Mouse (Mus musculus): Measurements from ENCODE around the gene Card14. TPM values are rescaled to one million over a fixed set of nuclear protein-coding genes. Genes with fewer than 3 reads are reported as not detected.

Gene Card14
- total RNA-seq, 2 experiments from 2014 or later = 0.14 to 0.18 TPM

GRCm38 (mm10) chr11:119300246-119300935, 7.2 kb upstream of the Card14 start:
- intact Hi-C loops (cut with DNase I) = loop anchor here (2.0 to 10.0 kb wide), 2 partner anchors 190 to 604 kb away; partner anchors contain the start of gene Endov
- DNase-seq (ENCODE audit: low spot score in 2 of 2) = peak in 1 of 2 experiments; percentile 25

- no peak for DNase-seq (ENCODE audit: low spot score in 2 of 2)
- intact Hi-C loops (cut with DNase I) = loop anchor here (2.0 to 10.0 kb wide), 2 partner anchors 190 to 604 kb away; partner anchors contain the start of gene Endov
These were observed 6.6 kb upstream of the Card14 start for GRCm38 (mm10) chr11:119300986-119301385.

GRCm38 (mm10) chr11:119304904-119305712, 2.5 kb upstream of the Card14 start:
- intact Hi-C loops (cut with DNase I) = loop anchor here (5.0 to 10.0 kb wide), 3 partner anchors 57 to 600 kb away; no protein-coding TSS in a partner anchor

DNA sequence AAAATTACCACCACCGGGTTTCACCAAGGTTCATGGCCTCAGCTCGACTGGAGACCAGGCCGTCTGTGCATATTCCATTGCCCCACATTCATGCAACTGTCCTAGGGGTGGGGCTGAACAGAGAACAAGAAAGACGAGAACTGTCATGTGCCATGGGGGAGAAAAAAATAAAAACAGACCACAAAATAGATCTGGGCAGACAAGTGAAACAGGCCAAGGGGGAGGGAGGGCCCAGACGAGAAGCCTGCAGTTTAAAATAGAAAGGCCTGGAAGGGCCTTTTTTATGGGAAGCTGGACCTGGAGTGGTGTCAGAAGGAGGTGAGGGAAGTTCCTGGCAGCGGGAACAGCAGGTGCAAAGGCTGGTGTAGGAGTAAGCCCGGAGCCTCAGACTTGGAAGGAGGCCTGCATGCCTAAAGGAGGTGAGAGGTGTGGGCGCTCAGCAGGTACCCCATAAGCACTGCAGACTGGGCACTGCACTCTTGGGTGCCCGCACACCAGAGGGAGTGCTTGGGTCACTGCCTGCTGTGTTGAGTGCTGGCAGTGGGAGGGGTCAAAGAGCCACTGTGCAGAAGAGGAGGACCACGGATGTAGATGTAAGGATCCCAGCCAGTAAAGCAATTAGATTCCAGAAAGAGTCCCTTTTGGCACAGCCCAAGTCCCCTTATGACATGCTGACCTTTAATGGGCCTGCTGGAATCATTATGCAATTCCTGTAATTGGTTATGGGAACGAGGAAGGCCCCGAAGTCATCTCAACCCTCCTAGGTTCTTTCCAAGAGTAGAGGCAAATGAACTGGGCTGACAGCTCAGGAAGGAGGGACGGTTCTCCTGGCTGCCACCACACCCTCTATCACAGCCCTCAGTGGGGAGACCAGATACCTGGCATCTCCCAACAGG, 558 bp upstream of the Card14 start:
- DNase-seq (ENCODE audit: low spot score in 2 of 2) = no peak
- intact Hi-C loops (cut with DNase I) = loop anchor here (5.0 to 10.0 kb wide), 3 partner anchors 55 to 598 kb away; no protein-coding TSS in a partner anchor

More at GRCm38 (mm10) chr11:119304904-119305712, 2.5 kb upstream of the Card14 start:
- peak in 1 of 2 experiments; percentile 36 for DNase-seq (ENCODE audit: low spot score in 2 of 2)

GRCm38 (mm10) chr11:119307916-119308315, 348 bp downstream of the Card14 start:
- DNase-seq (ENCODE audit: low spot score in 2 of 2) = no peak
- intact Hi-C loops (cut with DNase I) = loop anchor here (5.0 to 10.0 kb wide), 3 partner anchors 54 to 597 kb away; no protein-coding TSS in a partner anchor

- intact Hi-C loops (cut with DNase I) = no loop called here
- no peak for DNase-seq (ENCODE audit: low spot score in 2 of 2)
These were observed 3.1 kb downstream of the Card14 start for GRCm38 (mm10) chr11:119310621-119311020.

GRCm38 (mm10) chr11:119314252-119314936, 6.8 kb downstream of the Card14 start:
- intact Hi-C loops (cut with DNase I) = no loop called here
- DNase-seq (ENCODE audit: low spot score in 2 of 2) = no peak

GRCm38 (mm10) chr11:119316720-119317119, 9.2 kb downstream of the Card14 start:
- no peak for DNase-seq (ENCODE audit: low spot score in 2 of 2)
- intact Hi-C loops (cut with DNase I) = no loop called here

- intact Hi-C loops (cut with DNase I) = no loop called here
- no peak for DNase-seq (ENCODE audit: low spot score in 2 of 2)
These were observed 15.0 kb downstream of the Card14 start for GRCm38 (mm10) chr11:119322521-119322920.

GRCm38 (mm10) chr11:119325068-119325467, 17.5 kb downstream of the Card14 start:
- intact Hi-C loops (cut with DNase I) = no loop called here
- DNase-seq (ENCODE audit: low spot score in 2 of 2) = no peak

DNA sequence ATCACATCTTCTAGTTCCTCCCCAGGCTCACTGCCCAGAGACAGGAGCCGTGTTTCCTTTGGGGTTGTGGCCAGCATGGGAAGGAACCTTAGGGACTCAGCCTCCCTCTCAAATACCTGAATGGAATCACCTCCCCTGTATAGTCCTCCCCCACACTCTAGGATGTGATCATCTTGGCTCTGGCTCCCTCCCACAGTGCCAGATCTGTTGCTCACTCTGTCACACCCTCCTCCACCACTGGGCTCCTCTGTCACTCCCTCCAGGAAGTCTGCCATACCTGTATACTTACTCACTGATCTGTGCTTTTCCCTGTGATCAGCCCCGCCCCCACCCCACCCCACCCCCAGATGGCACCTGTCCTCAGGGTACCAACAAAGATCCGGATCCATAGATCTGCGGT, 23.0 kb downstream of the Card14 start:
- intact Hi-C loops (cut with DNase I) = no loop called here
- DNase-seq (ENCODE audit: low spot score in 2 of 2) = peak in 1 of 2 experiments; percentile 60

DNA sequence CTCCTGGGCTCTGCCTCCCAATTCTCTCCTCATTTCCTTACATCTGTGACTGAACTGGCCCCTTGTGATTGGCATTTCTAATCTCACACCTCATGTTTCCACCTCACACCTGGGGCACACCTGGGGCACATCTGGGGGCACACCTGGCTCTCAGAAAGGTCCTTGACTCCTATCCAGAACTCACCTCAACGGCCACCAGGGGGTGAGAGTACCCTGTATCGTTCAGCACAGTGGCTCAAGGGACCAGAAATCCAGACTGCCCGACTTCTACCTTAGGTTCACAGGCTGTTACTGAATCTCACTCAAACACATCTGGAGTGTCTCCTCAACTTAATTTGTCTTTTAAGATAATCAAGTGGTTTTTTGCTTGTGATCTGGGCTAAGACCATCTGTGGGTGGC, 24.4 kb downstream of the Card14 start:
- intact Hi-C loops (cut with DNase I) = no loop called here
- no peak for DNase-seq (ENCODE audit: low spot score in 2 of 2)

- intact Hi-C loops (cut with DNase I) = loop anchor here (1.0 to 5.0 kb wide), 2 partner anchors 25 to 79 kb away; no protein-coding TSS in a partner anchor
- no peak for DNase-seq (ENCODE audit: low spot score in 2 of 2)
These were observed 30.9 kb downstream of the Card14 start for GRCm38 (mm10) chr11:119338271-119339059.

DNA sequence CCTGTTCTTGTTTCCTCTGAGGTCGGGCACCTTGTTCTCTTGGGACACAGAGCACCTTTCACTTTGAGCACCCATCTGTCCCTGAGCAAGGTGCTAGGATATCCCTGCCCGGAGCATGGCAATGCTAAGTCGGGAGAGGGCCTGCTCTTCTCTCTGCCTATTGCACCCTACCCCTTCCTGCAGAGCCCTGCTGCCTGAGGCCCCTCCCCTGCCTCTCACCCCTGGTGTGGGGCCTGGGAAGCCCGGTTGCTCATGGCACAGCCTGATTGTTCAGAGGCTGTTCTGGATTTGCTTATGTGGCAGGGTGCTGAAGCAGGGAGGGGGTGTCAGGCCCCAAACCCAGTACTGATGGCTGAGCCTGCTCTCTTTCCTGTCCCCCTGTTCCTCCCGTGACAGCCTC, 31.6 kb downstream of the Card14 start:
- no peak for DNase-seq (ENCODE audit: low spot score in 2 of 2)
- intact Hi-C loops (cut with DNase I) = loop anchor here (1.0 to 5.0 kb wide), 2 partner anchors 24 to 78 kb away; no protein-coding TSS in a partner anchor

DNA sequence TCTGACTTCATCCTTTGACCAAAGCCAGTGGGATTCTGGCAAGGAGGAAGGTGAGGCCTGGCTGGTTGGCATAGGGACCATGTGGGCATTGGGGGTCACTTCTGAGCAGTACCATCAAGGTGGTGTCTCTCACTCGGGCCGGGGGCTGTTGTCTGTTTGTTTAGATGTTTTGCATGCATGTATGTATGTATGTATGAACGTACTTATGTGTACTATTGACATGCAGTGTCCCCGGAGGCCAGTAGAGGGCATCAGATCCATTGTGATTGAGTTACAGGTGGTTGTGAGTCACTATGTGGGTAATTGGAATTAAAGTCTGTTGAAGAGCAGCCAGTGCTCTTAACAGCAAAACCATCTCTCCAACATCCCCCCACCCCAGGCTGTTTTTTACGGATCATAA, 32.1 kb downstream of the Card14 start:
- DNase-seq (ENCODE audit: low spot score in 2 of 2) = peak; percentile 67 to 78
- intact Hi-C loops (cut with DNase I) = loop anchor here (1.0 to 5.0 kb wide), 2 partner anchors 24 to 78 kb away; no protein-coding TSS in a partner anchor

DNA sequence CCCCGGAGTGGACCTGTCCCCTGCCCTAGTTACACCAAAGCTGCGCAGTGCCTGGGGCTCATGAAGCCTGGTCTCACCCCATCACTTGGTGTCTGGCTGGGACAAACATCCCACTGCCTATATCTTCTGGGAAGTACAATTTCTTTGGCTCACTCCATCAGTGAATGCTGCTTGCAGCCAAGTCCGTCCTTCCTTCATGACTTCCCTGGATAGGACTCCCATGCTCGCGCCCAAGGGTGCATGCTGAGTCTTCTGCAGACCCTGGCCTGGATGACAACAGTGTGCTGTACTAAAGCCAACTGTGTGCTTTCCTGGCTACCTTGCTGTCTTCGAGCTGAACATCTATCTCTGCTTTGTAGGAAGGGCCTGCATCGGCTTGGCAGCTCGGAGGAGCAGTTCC, 36.6 kb downstream of the Card14 start:
- DNase-seq (ENCODE audit: low spot score in 2 of 2) = no peak
- intact Hi-C loops (cut with DNase I) = no loop called here

DNA sequence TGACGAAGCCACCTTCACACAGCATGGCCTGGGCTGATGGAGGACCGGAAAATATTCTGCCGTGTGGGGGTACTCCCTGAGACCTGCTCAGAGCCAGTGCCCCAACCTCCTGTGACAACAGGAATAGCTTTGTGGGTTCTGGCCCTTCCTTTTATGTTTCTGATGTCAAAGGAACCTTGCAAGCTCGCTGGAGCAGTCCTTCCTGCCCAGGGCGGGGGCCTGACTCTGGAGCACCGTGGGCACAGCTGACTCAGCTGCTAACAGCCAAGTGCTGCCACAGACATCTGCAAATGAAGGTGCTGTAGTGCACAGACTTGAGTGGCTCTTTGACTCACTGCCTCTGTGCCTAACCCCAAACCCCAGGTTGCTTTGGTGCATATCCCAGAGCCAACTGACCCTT, 37.3 kb downstream of the Card14 start:
- intact Hi-C loops (cut with DNase I) = no loop called here

GRCm38 (mm10) chr11:119347125-119347524, 39.6 kb downstream of the Card14 start:
- DNase-seq (ENCODE audit: low spot score in 2 of 2) = no peak
- intact Hi-C loops (cut with DNase I) = no loop called here

More for the DNA sequence above, 37.3 kb downstream of the Card14 start:
- DNase-seq (ENCODE audit: low spot score in 2 of 2) = no peak

Data from left cerebral cortex, postnatal 25 days (tissue).